Comparison of ENCODE assay signal across 27 mouse cellular contexts in genomic region chr13:90914721-90915120, GRCm38 (mm10). TPM values are rescaled to one million over a fixed set of nuclear protein-coding genes. Genes with fewer than 3 reads are reported as not detected.
DNase-seq lines count a peak whose midpoint lies in the region; ATAC-seq and TF ChIP-seq lines count a peak whose summit lies in the region.
"Had no signal": no experiment of that assay in that cellular context is flagged by ENCODE, and none has a peak within 500 bp of the region (broad histone marks: within the 10 kb centered on the region; RNA-seq: fewer than 3 reads in every experiment).

No protein-coding gene starts in this region.

- 95% methylated on average over 4 of the region's 4 CpGs for WGBS in forebrain, embryonic 15.5 days
- WGBS in forebrain, embryonic 12.5 days, result 97% methylated on average over 4 of the region's 4 CpGs
- 95% methylated on average over 4 of the region's 4 CpGs for WGBS in hindbrain, embryonic 14.5 days
- 91% methylated on average over 4 of the region's 4 CpGs for WGBS in hindbrain, embryonic 16.5 days
- 69% methylated on average over 4 of the region's 4 CpGs for WGBS in liver, embryonic 12.5 days (ENCODE audit: insufficient replicate concordance)

- no peak for TF ChIP-seq POLR2A in cortical plate, adult 2 months (IDR thresholded peaks at IDR 0.05; ENCODE audit: extremely low read depth, insufficient read depth, low read length)

- H3K4me1 ChIP-seq in forebrain, embryonic 15.5 days, result peaks cover 14% of the 10 kb centered on the region
- peaks cover 15% of the 10 kb centered on the region for H3K4me1 ChIP-seq in forebrain, embryonic 12.5 days
- peaks cover 12% of the 10 kb centered on the region; the same call in 1 of the 2 replicates for H3K4me1 ChIP-seq in hindbrain, embryonic 14.5 days (replicated peaks; ENCODE audit: control insufficient read depth, insufficient read depth, low read length)
- H3K4me1 ChIP-seq in hindbrain, embryonic 16.5 days (ENCODE audit: control insufficient read depth, insufficient read depth, low read depth, low read length), result peaks cover 7% of the 10 kb centered on the region
- peaks cover 3% of the 10 kb centered on the region; the same call in 1 of the 2 replicates for H3K4me1 ChIP-seq in cortical plate, adult 2 months (ENCODE audit: control insufficient read depth, insufficient read depth, low read length)
- H3K4me1 ChIP-seq in liver, embryonic 12.5 days, result peaks cover 3% of the 10 kb centered on the region; the same call in 1 of the 2 replicates
- H3K4me1 ChIP-seq: embryonic facial prominence, embryonic 10.5 days; embryonic facial prominence, embryonic 13.5 days; hindbrain, embryonic 12.5 days had no signal

- H3K4me3 ChIP-seq in forebrain, embryonic 15.5 days, result no peak overlapping the region
- no peak overlapping the region for H3K4me3 ChIP-seq in forebrain, embryonic 12.5 days (replicated peaks)
- H3K4me3 ChIP-seq in hindbrain, embryonic 14.5 days (replicated peaks; ENCODE audit: low read length), result no peak overlapping the region
- no peak overlapping the region for H3K4me3 ChIP-seq in hindbrain, embryonic 16.5 days (ENCODE audit: low read length)
- no peak overlapping the region for H3K4me3 ChIP-seq in cortical plate, adult 2 months (ENCODE audit: insufficient read depth, low read length)
- H3K4me3 ChIP-seq in liver, embryonic 12.5 days, result no peak overlapping the region
- H3K4me3 ChIP-seq: embryonic facial prominence, embryonic 10.5 days; embryonic facial prominence, embryonic 13.5 days; erythroblast, embryonic 14.5 days; heart, adult 2 months; hindbrain, embryonic 12.5 days had no signal

- H3K9ac ChIP-seq in forebrain, embryonic 15.5 days (replicated peaks), result no peak overlapping the region
- H3K9ac ChIP-seq in forebrain, embryonic 12.5 days, result no peak overlapping the region
- H3K9ac ChIP-seq in hindbrain, embryonic 14.5 days, result no peak overlapping the region
- H3K9ac ChIP-seq in hindbrain, embryonic 16.5 days (ENCODE audit: low read depth, low read length), result no peak overlapping the region
- no peak overlapping the region for H3K9ac ChIP-seq in liver, embryonic 12.5 days
- H3K9ac ChIP-seq: embryonic facial prominence, embryonic 13.5 days; hindbrain, embryonic 12.5 days had no signal

- TF ChIP-seq CTCF in cortical plate, adult 2 months (IDR thresholded peaks at IDR 0.05; ENCODE audit: extremely low read depth, insufficient read depth, low read length), result no peak

- no peaks in the 10 kb centered on the region for H3K27me3 ChIP-seq in forebrain, embryonic 15.5 days
- no peaks in the 10 kb centered on the region for H3K27me3 ChIP-seq in forebrain, embryonic 12.5 days
- H3K27me3 ChIP-seq in hindbrain, embryonic 14.5 days (ENCODE audit: control insufficient read depth, insufficient read depth, low read length), result no peaks in the 10 kb centered on the region
- no peaks in the 10 kb centered on the region for H3K27me3 ChIP-seq in hindbrain, embryonic 16.5 days (replicated peaks; ENCODE audit: control insufficient read depth, insufficient read depth, low read length)
- peaks cover 4% of the 10 kb centered on the region; the same call in 1 of the 2 replicates for H3K27me3 ChIP-seq in liver, embryonic 12.5 days (replicated peaks)
- H3K27me3 ChIP-seq: CH12.LX; embryonic facial prominence, embryonic 13.5 days; hindbrain, embryonic 12.5 days; Patski had no signal

- H3K27ac ChIP-seq in forebrain, embryonic 15.5 days (replicated peaks), result peak overlapping the region; percentile 64
- no peak overlapping the region for H3K27ac ChIP-seq in forebrain, embryonic 12.5 days
- 0 out of 2 replicates have a peak overlapping the region, but pooled peaks have one; percentile 32 for H3K27ac ChIP-seq in hindbrain, embryonic 14.5 days
- no peak overlapping the region for H3K27ac ChIP-seq in hindbrain, embryonic 16.5 days (ENCODE audit: low read depth, low read length)
- peak overlapping the region; percentile 45; the same call in 1 of the 2 replicates for H3K27ac ChIP-seq in cortical plate, adult 2 months (ENCODE audit: insufficient read depth, low read length)
- no peak overlapping the region for H3K27ac ChIP-seq in liver, embryonic 12.5 days
- H3K27ac ChIP-seq: embryonic facial prominence, embryonic 10.5 days; embryonic facial prominence, embryonic 13.5 days; heart, adult 2 months; hindbrain, embryonic 12.5 days had no signal

- H3K9me3 ChIP-seq in forebrain, embryonic 15.5 days, result no peaks in the 10 kb centered on the region
- no peaks in the 10 kb centered on the region for H3K9me3 ChIP-seq in forebrain, embryonic 12.5 days
- H3K9me3 ChIP-seq in hindbrain, embryonic 14.5 days (ENCODE audit: control insufficient read depth, low read length), result no peaks in the 10 kb centered on the region
- H3K9me3 ChIP-seq in hindbrain, embryonic 16.5 days (ENCODE audit: control insufficient read depth, low read length), result no peaks in the 10 kb centered on the region
- H3K9me3 ChIP-seq in liver, embryonic 12.5 days (replicated peaks), result no peaks in the 10 kb centered on the region
- H3K9me3 ChIP-seq: embryonic facial prominence, embryonic 10.5 days; embryonic facial prominence, embryonic 13.5 days; G1E; hindbrain, embryonic 12.5 days had no signal

- no peak overlapping the region for H3K4me2 ChIP-seq in forebrain, embryonic 15.5 days (replicated peaks)
- no peak overlapping the region for H3K4me2 ChIP-seq in forebrain, embryonic 12.5 days
- H3K4me2 ChIP-seq in hindbrain, embryonic 14.5 days (replicated peaks), result no peak overlapping the region
- no peak overlapping the region for H3K4me2 ChIP-seq in hindbrain, embryonic 16.5 days (ENCODE audit: low read length)
- no peak overlapping the region for H3K4me2 ChIP-seq in liver, embryonic 12.5 days
- H3K4me2 ChIP-seq: embryonic facial prominence, embryonic 13.5 days; heart, embryonic 11.5 days; hindbrain, embryonic 12.5 days had no signal

- no peak for DNase-seq in hindbrain, embryonic 14.5 days (ENCODE audit: low spot score)
- DNase-seq: adrenal gland, postnatal 10 days; adrenal gland, postnatal 36 days; B cell, adult 2 months; cerebellum, adult 2 months; cerebellum, adult 9-11 months; cerebellum, postnatal 25 days; embryo, embryonic 11 days; gastrocnemius, postnatal 25 days; heart, adult 2 months; kidney, adult 18-20 months had no signal

- no peaks in the 10 kb centered on the region for H3K36me3 ChIP-seq in forebrain, embryonic 15.5 days
- H3K36me3 ChIP-seq in forebrain, embryonic 12.5 days (replicated peaks), result no peaks in the 10 kb centered on the region
- H3K36me3 ChIP-seq in hindbrain, embryonic 14.5 days (replicated peaks; ENCODE audit: control insufficient read depth, insufficient read depth), result no peaks in the 10 kb centered on the region
- H3K36me3 ChIP-seq in hindbrain, embryonic 16.5 days (ENCODE audit: control insufficient read depth, insufficient read depth, low read length), result no peaks in the 10 kb centered on the region
- no peaks in the 10 kb centered on the region for H3K36me3 ChIP-seq in liver, embryonic 12.5 days
- H3K36me3 ChIP-seq: embryonic facial prominence, embryonic 10.5 days; embryonic facial prominence, embryonic 13.5 days; G1E; hindbrain, embryonic 12.5 days had no signal

- ATAC-seq in forebrain, embryonic 15.5 days (replicated peaks), result no peak
- ATAC-seq in forebrain, embryonic 12.5 days (ENCODE audit: low FRiP score), result no peak
- no peak for ATAC-seq in hindbrain, embryonic 14.5 days (ENCODE audit: low FRiP score)
- no peak for ATAC-seq in hindbrain, embryonic 16.5 days
- ATAC-seq in liver, embryonic 12.5 days, result no peak
- ATAC-seq: hindbrain, postnatal 0 days; inflammation-experienced regulatory T-cells, adult 6 months; intestine, embryonic 16.5 days; Patski had no signal

RNA-seq across cellular contexts. Expression of gene Rps23, which starts 8.0 kb away (rescaled TPM):
- polyA plus RNA-seq in forebrain, embryonic 15.5 days (2015; fragmentation: Nextera tagmentation; extraction: Ambion mirVana), result 134 and 152 TPM in 2 replicates
- 198 and 203 TPM in 2 replicates for polyA plus RNA-seq in forebrain, embryonic 12.5 days (2016; fragmentation: Nextera tagmentation; extraction: Ambion mirVana)
- polyA plus RNA-seq in hindbrain, embryonic 14.5 days (2014; fragmentation: Nextera tagmentation; extraction: Ambion mirVana), result 132 and 156 TPM in 2 replicates
- 78.4 and 85.6 TPM in 2 replicates for polyA plus RNA-seq in hindbrain, embryonic 16.5 days (2015; fragmentation: Nextera tagmentation; extraction: Ambion mirVana)
- 586 and 626 TPM in 2 replicates for polyA plus RNA-seq in cortical plate, adult 2 months (2012; rRNA removed)
- 239 and 250 TPM in 2 replicates for polyA plus RNA-seq in liver, embryonic 12.5 days (2016; fragmentation: Nextera tagmentation; extraction: Ambion mirVana)

RNA-seq across cellular contexts. Expression of gene Atp6ap1l, which starts 9.6 kb away (rescaled TPM):
- polyA plus RNA-seq in forebrain, embryonic 15.5 days (2015; fragmentation: Nextera tagmentation; extraction: Ambion mirVana), result 4.7 and 5.5 TPM in 2 replicates
- 0.87 and 1.2 TPM in 2 replicates for polyA plus RNA-seq in forebrain, embryonic 12.5 days (2016; fragmentation: Nextera tagmentation; extraction: Ambion mirVana)
- polyA plus RNA-seq in hindbrain, embryonic 14.5 days (2014; fragmentation: Nextera tagmentation; extraction: Ambion mirVana), result 0.76 and 0.98 TPM in 2 replicates
- 0.21 and 0.59 TPM in 2 replicates for polyA plus RNA-seq in hindbrain, embryonic 16.5 days (2015; fragmentation: Nextera tagmentation; extraction: Ambion mirVana)
- polyA plus RNA-seq in cortical plate, adult 2 months (2012; rRNA removed), result 37.6 and 38.2 TPM in 2 replicates
- not detected in 2 replicates for polyA plus RNA-seq in liver, embryonic 12.5 days (2016; fragmentation: Nextera tagmentation; extraction: Ambion mirVana)
- polyA plus RNA-seq: embryonic facial prominence, embryonic 13.5 days; erythroblast, embryonic 14.5 days; G1E; inflammation-experienced regulatory T-cells, adult 6 months; intestine, embryonic 16.5 days; Patski had no signal

Comparison
In these comparisons a context has a peak if more than half of its experiments do, and no peak if none do; other contexts are left out.
1. H3K27ac ChIP-seq: peak in forebrain, embryonic 15.5 days (single experiment), hindbrain, embryonic 14.5 days (single experiment) and cortical plate, adult 2 months (single experiment); none in forebrain, embryonic 12.5 days (single experiment), hindbrain, embryonic 16.5 days (single experiment) and liver, embryonic 12.5 days (single experiment).